ENCODE assay signal across 19 mouse cellular contexts in the genomic region with DNA sequence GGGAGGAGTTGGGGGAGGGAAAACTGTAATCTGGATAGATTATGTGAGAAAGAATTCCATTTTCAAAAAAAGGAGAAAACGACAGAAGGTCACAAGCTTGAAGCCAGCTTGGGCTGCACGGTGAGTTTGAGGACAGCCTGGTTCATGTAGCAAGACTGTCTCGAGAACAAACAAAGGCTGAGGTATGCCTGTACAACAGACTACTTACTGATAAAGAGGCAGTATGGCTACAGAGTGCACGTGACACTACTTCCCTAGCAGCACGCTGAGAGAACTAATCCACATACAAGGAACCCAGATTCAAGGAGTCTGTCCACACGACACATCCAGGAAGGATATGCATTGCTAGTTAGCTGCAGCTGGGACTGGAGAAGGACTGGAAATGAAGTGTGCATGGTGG. TPM values are rescaled to one million over a fixed set of nuclear protein-coding genes. Genes with fewer than 3 reads are reported as not detected.
DNase-seq lines count a peak whose midpoint lies in the region; ATAC-seq and TF ChIP-seq lines count a peak whose summit lies in the region.
"Had no signal": no experiment of that assay in that cellular context is flagged by ENCODE, and none has a peak within 500 bp of the region (broad histone marks: within the 10 kb centered on the region; RNA-seq: fewer than 3 reads in every experiment).

No protein-coding gene starts in this region.

- H3K27ac ChIP-seq in heart, embryonic 14.5 days (replicated peaks in 1 of 2; ENCODE audit: control insufficient read depth in 1 of 2, insufficient read depth in 1 of 2, low read depth in 2 of 2, low read length in 2 of 2), result peak overlapping the region; percentile 37 to 47; a peak in 3 of 4 replicates
- no peak overlapping the region for H3K27ac ChIP-seq in lung, postnatal 0 days (ENCODE audit: low read length)
- H3K27ac ChIP-seq: limb, embryonic 12.5 days; liver, embryonic 14.5 days; neural tube, embryonic 13.5 days had no signal

- no peak for DNase-seq in heart, postnatal 10 days
- peak; percentile 67 for DNase-seq in lung, postnatal 0 days (ENCODE audit: low spot score)
- no peak for DNase-seq in lung, adult 18-20 months
- DNase-seq in yolk sac, embryonic 10.5 days (ENCODE audit: low spot score), result peak; percentile 21
- no peak for DNase-seq in thymus, postnatal 10 days (ENCODE audit: low spot score in 2 of 2)
- DNase-seq: B cell, adult 2 months; cerebellum, postnatal 10 days; heart, postnatal 36 days; kidney, adult 8-10 months; kidney, postnatal 36 days; spleen, adult 18-20 months; thymus, postnatal 25 days had no signal

- H3K9me3 ChIP-seq in heart, embryonic 14.5 days (ENCODE audit: control insufficient read depth, low read length), result no peaks in the 10 kb centered on the region
- no peaks in the 10 kb centered on the region for H3K9me3 ChIP-seq in lung, postnatal 0 days (ENCODE audit: low read length)
- H3K9me3 ChIP-seq: limb, embryonic 12.5 days; neural tube, embryonic 13.5 days had no signal

- no peak for TF ChIP-seq CTCF in lung, postnatal 0 days (IDR thresholded peaks at IDR 0.05)

- peak overlapping the region; percentile 38 for H3K9ac ChIP-seq in heart, embryonic 14.5 days (ENCODE audit: low read length)
- no peak overlapping the region for H3K9ac ChIP-seq in lung, postnatal 0 days (replicated peaks; ENCODE audit: low read depth)
- H3K9ac ChIP-seq: limb, embryonic 12.5 days; liver, embryonic 14.5 days; neural tube, embryonic 13.5 days had no signal

- H3K4me1 ChIP-seq in heart, embryonic 14.5 days (ENCODE audit: control insufficient read depth in 2 of 2, insufficient read depth in 2 of 2, low read length in 2 of 2), result peaks cover 11 to 26% of the 10 kb centered on the region in 2 experiments
- H3K4me1 ChIP-seq in lung, postnatal 0 days (ENCODE audit: insufficient read depth, low read depth, low read length), result peaks cover 3% of the 10 kb centered on the region; the same call in 1 of the 2 replicates

- intact Hi-C loops in heart, postnatal 10 days (cut with DNase I), result no loop called here

- H3K27me3 ChIP-seq in heart, embryonic 14.5 days (ENCODE audit: control insufficient read depth, insufficient read depth, low read length), result peaks cover 5% of the 10 kb centered on the region
- H3K27me3 ChIP-seq in lung, postnatal 0 days (replicated peaks; ENCODE audit: insufficient read depth, low read length), result no peaks in the 10 kb centered on the region

- TF ChIP-seq EP300 in lung, postnatal 0 days (IDR thresholded peaks at IDR 0.05), result no peak

- 7% methylated on average over 6 of the region's 6 CpGs for WGBS in heart, embryonic 14.5 days
- 18% methylated on average over 6 of the region's 6 CpGs for WGBS in lung, postnatal 0 days

- 0 out of 2 replicates have a peak overlapping the region, but pooled peaks have one; percentile 11 for H3K4me2 ChIP-seq in heart, embryonic 14.5 days (ENCODE audit: low read length)
- H3K4me2 ChIP-seq in lung, postnatal 0 days (replicated peaks; ENCODE audit: low read depth, low read length), result no peak overlapping the region
- H3K4me2 ChIP-seq: limb, embryonic 12.5 days; midbrain, embryonic 11.5 days; neural tube, embryonic 13.5 days had no signal

- no peaks in the 10 kb centered on the region for H3K36me3 ChIP-seq in heart, embryonic 14.5 days (ENCODE audit: control insufficient read depth, insufficient read depth, low read length)
- H3K36me3 ChIP-seq in lung, postnatal 0 days (ENCODE audit: insufficient read depth, low read length), result no peaks in the 10 kb centered on the region
- H3K36me3 ChIP-seq: limb, embryonic 12.5 days; neural tube, embryonic 13.5 days had no signal

- H3K4me3 ChIP-seq in heart, embryonic 14.5 days (ENCODE audit: control insufficient read depth in 1 of 2, insufficient read depth in 1 of 2, low read depth in 1 of 2, low read length in 2 of 2), result no peak overlapping the region
- H3K4me3 ChIP-seq in lung, postnatal 0 days (ENCODE audit: low read depth, low read length), result no peak overlapping the region
- H3K4me3 ChIP-seq: limb, embryonic 12.5 days; neural tube, embryonic 13.5 days had no signal

- no peak for ATAC-seq in heart, embryonic 14.5 days (ENCODE audit: insufficient number of reproducible peaks, insufficient read depth, low FRiP score, low read depth)
- ATAC-seq in lung, postnatal 0 days, result peak; percentile 81
- 0 out of 2 replicates have a peak, but pooled peaks have one; percentile 22 for ATAC-seq in granulocyte monocyte progenitor cell, adult 5-6 weeks (replicated peaks; ENCODE audit: poor library complexity, severe bottlenecking)
- ATAC-seq: hindbrain, embryonic 16.5 days had no signal

RNA-seq across cellular contexts. Expression of gene Scube2, which starts 6.1 kb away (rescaled TPM):
- polyA plus RNA-seq in heart, embryonic 14.5 days (2014; fragmentation: Nextera tagmentation; extraction: Ambion mirVana), result 12.2 and 12.4 TPM in 2 replicates
- 10 to 100 TPM; 14.3 to 17.2 TPM for total RNA-seq in heart, postnatal 10 days (2021)
- 14.9 TPM in 2 replicates for polyA plus RNA-seq in lung, postnatal 0 days (2015; fragmentation: Nextera tagmentation; extraction: Ambion mirVana)
- total RNA-seq in granulocyte monocyte progenitor cell, adult 5-6 weeks (2014; fragmentation: Nextera tagmentation), result not detected in 2 replicates
- not detected in 2 replicates for total RNA-seq in granulocyte monocyte progenitor cell, adult 5-6 weeks (2017)

Comparison
In these comparisons a context has a peak if more than half of its experiments do, and no peak if none do; other contexts are left out.
1. DNase-seq: peak in lung, postnatal 0 days (single experiment) and yolk sac, embryonic 10.5 days (single experiment); none in heart, postnatal 10 days (0 of 2), lung, adult 18-20 months (0 of 2) and thymus, postnatal 10 days (0 of 2).
2. RNA of gene Scube2, which starts 6.1 kb away (total RNA-seq): 14.3 to 17.2 TPM in heart, postnatal 10 days; not detected in granulocyte monocyte progenitor cell, adult 5-6 weeks; every median in the first group is over 10 times any median in the second.